In genomic region chr17:15416596-15417215, GRCm38 (mm10) we compare ENCODE assay signal across 24 mouse cellular contexts. TPM values are rescaled to one million over a fixed set of nuclear protein-coding genes. Genes with fewer than 3 reads are reported as not detected.
DNase-seq lines count a peak whose midpoint lies in the region; ATAC-seq and TF ChIP-seq lines count a peak whose summit lies in the region.
"Had no signal": no experiment of that assay in that cellular context is flagged by ENCODE, and none has a peak within 500 bp of the region (broad histone marks: within the 10 kb centered on the region; RNA-seq: fewer than 3 reads in every experiment).

No protein-coding gene starts in this region.

- H3K4me2 ChIP-seq in liver, postnatal 0 days (ENCODE audit: low read depth, low read length): no peak overlapping the region
- H3K4me2 ChIP-seq: embryonic facial prominence, embryonic 12.5 days; forebrain, embryonic 13.5 days; forebrain, embryonic 15.5 days had no signal

- 63% methylated on average over 12 of the region's 12 CpGs for WGBS in liver, adult 2 months
- 83% methylated on average over 12 of the region's 12 CpGs for WGBS in liver, postnatal 0 days (ENCODE audit: insufficient replicate concordance)

- no peaks in the 10 kb centered on the region for H3K9me3 ChIP-seq in liver, postnatal 0 days (ENCODE audit: low read length)
- H3K9me3 ChIP-seq: embryonic facial prominence, embryonic 10.5 days; embryonic facial prominence, embryonic 12.5 days; forebrain, embryonic 13.5 days; forebrain, embryonic 15.5 days; G1E had no signal

- H3K9ac ChIP-seq in liver, adult 2 months (ENCODE audit: low read depth, low read length): no peak overlapping the region
- H3K9ac ChIP-seq in liver, postnatal 0 days (replicated peaks): no peak overlapping the region
- H3K9ac ChIP-seq: embryonic facial prominence, embryonic 12.5 days; forebrain, embryonic 13.5 days; forebrain, embryonic 15.5 days had no signal

- peaks cover 49% of the 10 kb centered on the region for H3K36me3 ChIP-seq in liver, adult 2 months (ENCODE audit: control insufficient read depth, insufficient read depth, low read length)
- H3K36me3 ChIP-seq in liver, postnatal 0 days (replicated peaks; ENCODE audit: insufficient read depth, low read length): peaks cover 42% of the 10 kb centered on the region
- H3K36me3 ChIP-seq in testis, adult 2 months (ENCODE audit: control insufficient read depth, insufficient read depth, low read length): peaks cover 2% of the 10 kb centered on the region

- TF ChIP-seq POLR2A in liver, adult 2 months (IDR thresholded peaks at IDR 0.05; ENCODE audit: extremely low read depth, insufficient read depth, low read length): no peak
- TF ChIP-seq POLR2A in testis, adult 2 months (IDR thresholded peaks at IDR 0.05; ENCODE audit: control insufficient read depth, low read depth, low read length): no peak

- H3K4me3 ChIP-seq in liver, adult 2 months (ENCODE audit: insufficient read depth, low read depth, low read length): no peak overlapping the region
- H3K4me3 ChIP-seq in liver, postnatal 0 days (ENCODE audit: low read depth, low read length): no peak overlapping the region
- H3K4me3 ChIP-seq in testis, adult 2 months (ENCODE audit: control insufficient read depth, low read depth, low read length): peak overlapping the region; percentile 28
- H3K4me3 ChIP-seq: embryonic facial prominence, embryonic 10.5 days; embryonic facial prominence, embryonic 12.5 days; forebrain, embryonic 13.5 days; forebrain, embryonic 15.5 days had no signal

- H3K4me1 ChIP-seq in liver, adult 2 months (ENCODE audit: control insufficient read depth, insufficient read depth, low read length): no peaks in the 10 kb centered on the region
- H3K4me1 ChIP-seq in liver, postnatal 0 days (ENCODE audit: insufficient read depth): no peaks in the 10 kb centered on the region
- H3K4me1 ChIP-seq in testis, adult 2 months (ENCODE audit: control insufficient read depth, insufficient read depth, low read length): no peaks in the 10 kb centered on the region; the same call in 1 of the 2 replicates
- H3K4me1 ChIP-seq: embryonic facial prominence, embryonic 10.5 days; embryonic facial prominence, embryonic 12.5 days; forebrain, embryonic 13.5 days had no signal

- no peaks in the 10 kb centered on the region for H3K27me3 ChIP-seq in liver, adult 2 months (ENCODE audit: control insufficient read depth, insufficient read depth, low read length)
- H3K27me3 ChIP-seq in liver, postnatal 0 days (ENCODE audit: insufficient read depth, low read length): no peaks in the 10 kb centered on the region
- H3K27me3 ChIP-seq in testis, adult 2 months (ENCODE audit: control insufficient read depth, insufficient read depth, low read length): no peaks in the 10 kb centered on the region
- H3K27me3 ChIP-seq: CH12.LX; embryonic facial prominence, embryonic 12.5 days; forebrain, embryonic 13.5 days; forebrain, embryonic 15.5 days; Patski had no signal

- H3K79me2 ChIP-seq in liver, adult 2 months (ENCODE audit: control insufficient read depth, insufficient read depth, low read length): no peaks in the 10 kb centered on the region

- TF ChIP-seq CTCF in liver, adult 2 months (IDR thresholded peaks at IDR 0.05; ENCODE audit: low read depth, low read length): no peak
- TF ChIP-seq CTCF in liver, postnatal 0 days (IDR thresholded peaks at IDR 0.05; ENCODE audit: low read depth): no peak
- no peak for TF ChIP-seq CTCF in testis, adult 2 months (IDR thresholded peaks at IDR 0.05; ENCODE audit: control insufficient read depth, insufficient read depth, insufficient replicate concordance, low read depth, low read length)

- DNase-seq in heart, adult 11 months: peak; percentile 75
- no peak for DNase-seq in heart, adult 8-10 months (ENCODE audit: low spot score)
- peak; percentile 49 for DNase-seq in liver, adult 2 months (ENCODE audit: extremely low read depth, low read depth, low spot score)
- no peak for DNase-seq in liver, postnatal 0 days
- DNase-seq in testis, postnatal 10 days (ENCODE audit: low spot score): no peak
- DNase-seq: adrenal gland, adult 8-10 months; adrenal gland, postnatal 14 days; adrenal gland, postnatal 36 days; B cell, adult 2 months; cerebellum, adult 11-12 months; cerebellum, adult 2 months; cerebellum, adult 9-10 months; cerebellum, postnatal 10 days; cerebellum, postnatal 25 days had no signal

- no peak overlapping the region for H3K27ac ChIP-seq in liver, adult 2 months (replicated peaks; ENCODE audit: insufficient read depth, low read depth, low read length)
- no peak overlapping the region for H3K27ac ChIP-seq in liver, postnatal 0 days (ENCODE audit: low read depth)
- no peak overlapping the region for H3K27ac ChIP-seq in testis, adult 2 months (ENCODE audit: control insufficient read depth, insufficient read depth, low read depth, low read length)
- H3K27ac ChIP-seq: embryonic facial prominence, embryonic 10.5 days; embryonic facial prominence, embryonic 12.5 days; forebrain, embryonic 13.5 days; forebrain, embryonic 15.5 days had no signal

- no peak for TF ChIP-seq EP300 in liver, postnatal 0 days (IDR thresholded peaks at IDR 0.05; ENCODE audit: low read depth)

- ATAC-seq in liver, postnatal 0 days: no peak
- ATAC-seq: activated CD4-positive, CD25-positive, alpha-beta regulatory T cell, adult 4 months; CD4-positive, CD25-positive, alpha-beta regulatory T cell, adult 4 months; forebrain, embryonic 13.5 days; forebrain, embryonic 15.5 days; Patski had no signal

RNA-seq across cellular contexts. Expression of gene Fam120b, which starts 20.7 kb away (rescaled TPM):
- total RNA-seq in heart, adult 8-10 months (2022): 10 to 100 TPM; 11.2 to 14.7 (median 14.2) TPM
- total RNA-seq in liver, adult 2 months (2014; rRNA removed): 13.3 and 13.4 TPM in 2 replicates
- polyA plus RNA-seq in liver, adult 2 months (2012; rRNA removed): 4.4 and 5.8 TPM in 2 replicates
- polyA plus RNA-seq in liver, postnatal 0 days (2015; fragmentation: Nextera tagmentation; extraction: Ambion mirVana): 5.0 and 5.2 TPM in 2 replicates
- polyA plus RNA-seq in testis, adult 2 months (2012; rRNA removed): 16.5 and 16.8 TPM in 2 replicates

RNA-seq across cellular contexts. Expression of gene Dll1, which starts 40.0 kb away (rescaled TPM):
- total RNA-seq in heart, adult 8-10 months (2022): 1 to 10 TPM; 3.7 to 7.3 (median 5.7) TPM
- 4.0 and 4.6 TPM in 2 replicates for total RNA-seq in liver, adult 2 months (2014; rRNA removed)
- polyA plus RNA-seq in liver, adult 2 months (2012; rRNA removed): 6.9 and 7.1 TPM in 2 replicates
- 1.9 and 2.6 TPM in 2 replicates for polyA plus RNA-seq in liver, postnatal 0 days (2015; fragmentation: Nextera tagmentation; extraction: Ambion mirVana)
- 0.78 and 1.2 TPM in 2 replicates for polyA plus RNA-seq in testis, adult 2 months (2012; rRNA removed)
- total RNA-seq: G1E had no signal
- polyA plus RNA-seq: G1E had no signal

Comparison
In these comparisons a context has a peak if more than half of its experiments do, and no peak if none do; other contexts are left out.
1. DNase-seq: peak in heart, adult 11 months (single experiment) and liver, adult 2 months (single experiment); none in heart, adult 8-10 months (single experiment), liver, postnatal 0 days (single experiment) and testis, postnatal 10 days (single experiment).